Mouse (Mus musculus): Measurements from ENCODE around the gene Tbl1xr1.

GRCm38 (mm10) chr3:22061163-22061562, 15.3 kb upstream of the Tbl1xr1 start:
- no peak for TF ChIP-seq CTCF (IDR thresholded peaks at IDR 0.05)
- no peak for TF ChIP-seq EP300 (IDR thresholded peaks at IDR 0.05; ENCODE audit: insufficient read depth, low read depth, low read length)
- TF ChIP-seq POLR2A (IDR thresholded peaks at IDR 0.05; ENCODE audit: insufficient read depth, low read depth, low read length): no peak

Measured in heart, adult 2 months (tissue).